Mouse (Mus musculus) ES-Bruce4 (cell line): ENCODE measurements around the gene Morc3.

Experiments used
- CTCF ChIP-seq: IDR thresholded peaks from one replicate; pipeline ENCODE4 v1.8.1; 2011; ENCODE audit warnings: low read depth, low read length
- POLR2A ChIP-seq: IDR thresholded peaks from one replicate; pipeline ENCODE4 v1.8.1; 2011; ENCODE audit warnings: low read length; ENCODE audit not compliant: insufficient read depth

DNA sequence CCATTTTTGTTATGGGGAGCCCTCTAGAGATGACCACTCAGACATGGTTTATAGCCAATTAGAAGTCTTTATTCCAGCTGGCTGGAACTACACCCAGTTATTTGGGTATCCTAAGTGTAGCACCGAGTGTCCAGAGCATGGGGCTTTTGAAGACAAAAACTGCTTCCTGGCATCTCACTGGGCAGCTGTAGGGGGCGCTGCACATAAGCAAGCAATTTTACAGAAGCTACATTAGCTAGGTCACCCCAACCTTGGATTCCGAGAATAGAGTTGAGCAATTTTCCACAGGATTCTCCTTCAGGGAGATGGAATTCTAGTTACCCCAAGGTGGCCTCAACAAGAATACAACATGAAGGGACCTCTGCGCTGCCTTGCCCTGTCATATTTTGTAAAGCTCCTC lies 7.1 kb upstream of the Morc3 start:
- no peak for TF ChIP-seq POLR2A
- peak; percentile 34 for TF ChIP-seq CTCF
